Mouse (Mus musculus): ENCODE results near the gene Chd1l.

Chd1l gene

DNA sequence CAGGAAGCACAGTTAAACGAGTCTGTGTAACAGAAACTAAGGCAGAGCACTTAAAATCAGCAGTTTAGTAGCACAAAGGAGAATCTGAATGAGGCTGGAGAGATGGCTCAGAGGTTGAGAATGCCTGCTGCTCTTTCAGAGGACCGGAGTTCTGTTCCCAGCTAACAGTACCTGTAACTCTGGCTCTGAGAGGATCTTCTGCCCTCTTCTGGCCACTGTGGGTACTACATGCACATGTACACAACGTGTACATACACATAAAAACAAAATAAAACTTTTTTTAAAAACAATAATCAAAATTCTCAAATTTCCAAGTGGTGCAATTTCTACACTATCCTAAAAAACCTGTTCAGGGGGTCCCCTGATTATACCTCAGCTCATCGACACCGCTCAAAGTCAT is 85.2 kb downstream of the Chd1l start:
- DNase-seq (ENCODE audit: low spot score in 2 of 2) = peak; percentile 12 to 58

DNA sequence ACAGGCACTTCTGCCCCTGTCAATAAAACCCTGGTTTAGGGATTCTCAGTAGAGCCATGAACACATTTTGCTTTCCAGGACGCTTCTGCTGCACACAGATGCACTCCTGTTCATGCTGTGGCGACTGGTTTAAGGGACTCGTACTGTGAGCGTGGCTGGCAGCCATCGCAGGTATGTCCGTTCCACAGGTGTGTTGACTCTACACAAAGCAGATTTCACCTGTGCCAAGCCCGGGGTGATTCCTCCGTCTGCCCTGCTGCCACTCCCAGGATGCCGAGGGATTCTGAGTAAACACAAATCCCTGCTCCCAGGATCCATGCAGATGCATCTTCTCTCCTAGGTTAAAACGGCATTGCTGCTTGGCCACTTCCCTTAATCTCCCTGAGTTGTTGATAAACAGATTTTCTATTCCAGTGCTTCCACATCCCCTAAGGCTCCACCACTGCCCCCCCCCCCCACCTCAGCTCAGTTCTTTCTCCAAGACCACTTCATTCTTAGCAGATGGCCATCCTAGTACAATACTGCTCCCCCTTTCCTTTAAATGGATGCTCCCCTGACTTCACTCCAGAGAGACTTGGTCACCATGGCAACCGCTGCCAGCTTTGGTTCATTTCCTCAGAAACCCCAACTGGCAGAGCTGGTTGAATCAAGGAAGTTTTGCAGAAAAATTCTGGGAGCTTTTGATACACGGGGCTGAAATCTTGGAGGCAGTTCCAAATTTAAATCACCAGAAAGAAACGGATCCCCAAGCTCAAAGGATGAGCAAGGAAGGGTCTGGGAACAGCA is 87.9 kb downstream of the Chd1l start:
- no peak for DNase-seq (ENCODE audit: low spot score in 2 of 2)

GRCm38 (mm10) chr3:97519883-97520282 is 90.1 kb downstream of the Chd1l start:
- DNase-seq (ENCODE audit: low spot score in 2 of 2) = no peak

DNA sequence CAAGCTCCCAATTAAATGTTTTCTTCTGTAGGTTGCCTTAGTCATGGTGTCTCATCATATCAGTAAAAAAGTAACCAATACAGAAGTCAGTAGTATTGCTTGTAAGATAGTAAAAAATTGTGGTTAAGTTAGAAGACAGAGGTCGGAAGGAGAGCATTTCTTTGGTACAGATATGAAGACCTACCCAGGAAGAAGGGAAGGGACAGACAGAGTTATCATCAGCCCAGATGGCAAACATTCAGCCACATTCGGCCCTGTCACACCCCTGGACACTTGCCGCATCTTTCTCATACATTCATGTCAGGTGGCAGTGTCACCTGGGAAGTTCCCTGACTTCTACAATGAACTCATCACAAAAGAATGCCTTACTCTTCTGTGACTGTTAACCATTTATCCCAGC is 97.7 kb downstream of the Chd1l start:
- no peak for DNase-seq (ENCODE audit: low spot score in 2 of 2)
